Mouse (Mus musculus): ENCODE measurements around the gene BC028528.
"Not testable (repeated sequence)": the region's sequence is repeated elsewhere in the genome, so short reads cannot be mapped to it uniquely, and the experiment has no call there.

Gene BC028528

DNA sequence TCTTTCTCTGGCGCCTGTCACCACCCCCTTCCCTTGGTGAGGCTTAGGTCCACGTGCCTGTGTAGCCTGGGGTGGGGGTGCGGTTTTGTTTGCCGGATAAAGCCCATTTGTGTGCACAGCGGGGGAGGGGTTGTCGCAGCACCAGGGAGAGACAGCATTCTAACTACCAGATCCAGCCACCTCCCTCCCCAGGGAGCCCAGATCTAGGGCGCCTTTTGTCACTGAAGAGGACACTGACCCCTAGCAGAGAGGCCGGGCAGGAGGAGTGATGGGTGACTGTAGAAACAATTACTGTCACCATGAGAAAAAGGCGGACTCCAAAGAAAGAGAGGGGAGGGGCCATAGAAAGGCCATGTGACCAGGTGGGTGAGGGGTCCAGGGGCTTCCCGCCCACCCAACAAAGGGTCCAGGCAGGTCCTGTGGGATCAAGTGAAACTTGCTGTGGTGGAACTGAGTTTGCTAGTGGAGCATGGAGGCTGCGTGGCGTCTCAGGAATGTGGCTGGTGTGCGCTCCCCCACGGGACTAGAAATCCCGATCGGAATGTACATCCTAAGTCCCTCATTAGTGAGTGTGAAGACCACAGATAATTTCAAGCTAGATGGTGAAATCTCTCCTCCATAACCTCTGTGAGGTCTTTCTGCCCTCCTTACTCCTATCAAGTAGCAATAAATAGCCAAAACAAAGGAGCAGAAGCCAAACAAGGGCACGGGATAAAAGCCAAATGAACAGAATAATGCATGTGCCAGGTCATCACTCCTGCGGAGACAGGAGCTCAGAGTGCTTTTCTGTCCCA, 13.5 kb upstream of the BC028528 start:
- DNase-seq (ENCODE audit: low spot score in 2 of 2), result no peak

DNA sequence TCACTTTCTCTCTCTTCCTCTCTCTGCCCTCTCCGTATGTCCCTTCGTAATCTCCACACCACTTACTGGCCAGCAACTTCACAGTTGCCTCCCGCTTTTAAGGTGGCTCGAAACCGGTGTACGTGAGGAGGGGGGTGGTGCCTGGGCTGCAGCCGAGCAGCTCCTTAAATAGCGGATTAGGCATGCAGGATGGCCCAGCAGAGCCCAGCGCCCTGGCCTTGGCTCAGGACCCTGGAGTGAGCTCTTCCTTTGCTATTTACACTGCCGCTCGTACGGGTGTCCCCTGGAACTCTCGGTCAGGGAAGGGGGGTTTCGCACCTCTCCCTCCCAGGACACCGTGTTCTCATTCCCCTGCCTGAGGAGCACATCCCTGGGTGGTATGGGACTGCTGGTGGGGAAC, 12.8 kb upstream of the BC028528 start, which contains the start of gene Car14:
Gene Car14 (minus strand): TSS at position 124 of the 400 bp plus-strand sequence.
- no peak for DNase-seq (ENCODE audit: low spot score in 2 of 2)

DNA sequence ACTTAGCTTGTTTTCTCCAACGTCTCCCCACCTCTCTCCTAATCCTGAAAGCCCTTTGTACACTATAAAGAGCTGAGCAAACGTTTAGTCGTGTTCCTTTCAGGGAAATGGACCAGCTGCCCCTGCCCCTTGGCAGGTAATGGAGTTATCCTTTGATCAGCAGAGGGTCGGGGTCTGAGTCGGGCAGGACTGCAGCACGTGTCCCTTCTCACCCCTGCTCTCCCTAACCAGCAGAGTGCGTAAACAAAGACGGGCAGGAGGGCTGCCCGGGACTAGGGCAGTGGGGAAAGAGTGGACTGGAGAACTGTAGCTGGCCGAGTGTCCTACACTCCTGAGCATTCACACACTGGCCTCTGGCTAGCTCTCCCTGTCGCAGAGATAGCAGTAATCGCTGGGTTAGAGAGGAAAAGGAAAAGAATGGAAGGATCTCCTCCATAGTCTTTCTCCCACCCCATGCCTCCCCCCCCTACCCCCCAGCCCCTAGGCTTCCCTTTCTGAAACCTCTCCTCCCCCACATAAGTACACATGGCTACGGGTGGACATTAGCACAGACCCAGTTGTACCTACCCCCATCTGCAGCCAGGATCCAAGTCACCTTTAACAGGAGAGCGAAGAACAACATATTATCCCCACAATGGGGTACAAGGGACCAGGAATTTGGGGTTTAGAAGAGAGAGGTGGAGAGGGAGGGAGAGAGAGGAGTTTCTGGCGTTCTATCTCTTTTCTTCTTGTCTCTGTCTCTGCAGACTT, 12.1 kb upstream of the BC028528 start:
- DNase-seq (ENCODE audit: low spot score in 2 of 2), result no peak

DNA sequence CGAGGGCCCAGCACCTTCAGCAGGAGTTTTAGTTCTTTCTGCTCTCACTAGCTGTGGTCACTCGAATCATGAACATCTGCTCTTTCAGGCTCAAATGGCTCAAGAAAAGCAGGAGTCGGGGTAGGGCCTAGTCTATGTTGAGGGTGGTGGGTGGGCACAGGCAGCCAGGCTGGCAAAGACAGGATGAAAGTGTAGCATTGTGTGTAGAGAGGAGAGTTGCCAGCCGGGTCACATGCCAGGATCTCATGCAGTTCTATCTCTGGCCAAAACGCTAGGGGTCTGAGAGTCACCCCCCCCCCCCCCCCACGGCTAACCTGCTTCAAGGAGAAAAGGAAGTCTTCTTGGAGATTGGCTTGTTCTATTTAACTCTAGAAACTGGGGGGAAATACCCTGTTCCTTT, 10.8 kb upstream of the BC028528 start:
- no peak for DNase-seq (ENCODE audit: low spot score in 2 of 2)

DNA sequence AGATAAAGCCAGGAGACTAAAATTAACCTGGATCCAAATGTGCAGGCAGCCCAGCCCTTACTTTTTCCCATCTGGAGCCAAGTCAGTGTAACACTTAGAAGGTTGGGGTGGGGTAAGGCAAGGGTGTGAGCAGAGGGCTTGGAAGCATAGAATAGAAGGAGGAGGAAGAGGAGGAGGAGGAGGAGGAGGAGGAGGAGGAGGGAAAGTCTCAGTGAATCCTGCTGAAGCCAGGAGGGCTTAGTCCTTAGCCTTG, 10.5 kb upstream of the BC028528 start:
- no peak for DNase-seq (ENCODE audit: low spot score in 2 of 2)

DNA sequence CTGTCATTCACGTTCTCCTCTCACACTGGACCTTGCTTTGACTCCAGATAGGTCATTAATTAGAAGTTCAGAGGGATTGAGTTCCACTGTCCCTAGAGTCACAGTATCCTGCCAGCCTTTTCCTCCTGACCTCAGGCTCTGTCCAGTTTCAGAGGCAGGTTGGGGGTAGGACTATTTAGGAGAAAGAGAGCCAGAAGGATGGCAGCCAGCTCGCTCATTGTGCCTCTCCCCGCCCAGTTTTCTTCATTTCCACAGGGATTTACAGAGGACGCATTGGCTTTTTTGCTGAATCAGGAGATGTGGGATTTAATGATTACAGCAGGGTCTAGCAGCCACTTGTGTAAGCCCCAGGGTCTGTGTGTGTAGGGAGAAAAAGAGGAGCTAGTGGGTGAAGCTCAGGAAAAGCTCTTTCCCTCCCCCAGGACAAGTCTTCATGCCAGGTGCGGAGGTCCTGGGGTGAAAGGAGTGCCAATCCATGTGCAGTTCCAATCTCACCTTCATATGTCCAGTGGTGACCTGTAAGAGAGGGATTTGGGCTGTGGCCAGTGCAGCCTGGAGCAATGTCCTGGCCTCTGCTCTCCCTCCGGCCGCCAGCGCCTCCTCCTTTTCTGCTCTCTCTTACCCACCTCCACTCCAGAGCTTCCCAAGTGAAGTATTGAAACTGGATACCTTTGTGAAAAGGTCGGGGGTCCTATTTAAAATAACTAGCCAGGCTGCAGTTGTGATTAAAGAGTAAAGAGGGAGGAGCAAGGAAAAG, 10.0 kb upstream of the BC028528 start:
- no peak for DNase-seq (ENCODE audit: low spot score in 2 of 2)

DNA sequence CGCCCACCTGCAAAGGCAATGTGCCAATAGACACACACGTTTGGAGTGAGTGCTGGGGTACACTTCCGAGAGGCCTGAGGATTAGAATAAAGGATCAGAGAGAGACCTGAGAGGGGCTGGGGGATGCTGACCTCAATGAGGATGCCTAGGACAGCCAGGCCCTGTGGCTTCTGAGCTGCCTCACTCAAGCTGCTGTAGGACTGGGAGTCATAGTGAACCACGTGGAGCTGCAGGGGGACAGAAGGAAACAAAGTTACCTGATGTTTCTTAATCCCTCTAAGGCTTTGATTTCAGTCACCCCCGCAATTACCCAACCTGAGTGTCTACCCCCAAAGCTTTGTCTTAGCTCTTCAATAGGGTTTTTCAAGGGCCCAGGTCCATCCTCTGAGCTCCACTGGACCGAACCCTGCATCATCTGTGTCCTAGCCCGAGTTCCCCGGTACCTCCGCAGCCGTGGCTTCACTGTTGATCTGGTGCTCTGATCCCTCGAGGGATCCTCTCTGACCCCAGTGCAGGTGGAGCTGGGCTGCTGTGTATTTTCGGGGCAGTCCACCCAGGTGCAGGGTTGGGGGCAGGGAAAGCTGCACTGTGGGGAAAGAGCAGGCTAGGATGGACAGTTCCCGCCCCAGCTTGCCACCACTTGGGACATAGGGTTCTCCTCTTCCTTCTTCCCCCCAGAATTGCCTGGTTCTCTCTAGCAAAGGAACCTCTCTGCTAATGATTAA, 8.2 kb upstream of the BC028528 start:
- DNase-seq (ENCODE audit: low spot score in 2 of 2), result no peak

DNA sequence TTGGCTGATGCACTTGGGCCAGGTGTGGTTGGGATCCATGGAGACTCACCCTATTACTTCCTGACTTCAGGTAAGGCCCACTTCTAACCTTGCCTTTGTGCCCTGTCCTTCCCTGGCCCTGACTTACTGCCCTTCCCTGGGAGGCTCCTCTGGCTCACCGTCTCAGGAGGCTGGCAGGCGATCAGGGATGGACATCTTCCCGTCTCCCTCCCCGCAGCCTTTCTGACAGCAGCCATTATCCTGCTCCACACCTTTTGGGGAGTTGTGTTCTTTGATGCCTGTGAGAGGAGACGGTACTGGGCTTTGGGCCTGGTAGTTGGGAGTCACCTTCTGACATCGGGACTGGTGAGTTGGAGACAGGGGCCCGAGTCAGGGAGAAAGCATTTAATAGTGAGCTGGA, 3.7 kb upstream of the BC028528 start:
- DNase-seq (ENCODE audit: low spot score in 2 of 2), result not testable (repeated sequence)

DNA sequence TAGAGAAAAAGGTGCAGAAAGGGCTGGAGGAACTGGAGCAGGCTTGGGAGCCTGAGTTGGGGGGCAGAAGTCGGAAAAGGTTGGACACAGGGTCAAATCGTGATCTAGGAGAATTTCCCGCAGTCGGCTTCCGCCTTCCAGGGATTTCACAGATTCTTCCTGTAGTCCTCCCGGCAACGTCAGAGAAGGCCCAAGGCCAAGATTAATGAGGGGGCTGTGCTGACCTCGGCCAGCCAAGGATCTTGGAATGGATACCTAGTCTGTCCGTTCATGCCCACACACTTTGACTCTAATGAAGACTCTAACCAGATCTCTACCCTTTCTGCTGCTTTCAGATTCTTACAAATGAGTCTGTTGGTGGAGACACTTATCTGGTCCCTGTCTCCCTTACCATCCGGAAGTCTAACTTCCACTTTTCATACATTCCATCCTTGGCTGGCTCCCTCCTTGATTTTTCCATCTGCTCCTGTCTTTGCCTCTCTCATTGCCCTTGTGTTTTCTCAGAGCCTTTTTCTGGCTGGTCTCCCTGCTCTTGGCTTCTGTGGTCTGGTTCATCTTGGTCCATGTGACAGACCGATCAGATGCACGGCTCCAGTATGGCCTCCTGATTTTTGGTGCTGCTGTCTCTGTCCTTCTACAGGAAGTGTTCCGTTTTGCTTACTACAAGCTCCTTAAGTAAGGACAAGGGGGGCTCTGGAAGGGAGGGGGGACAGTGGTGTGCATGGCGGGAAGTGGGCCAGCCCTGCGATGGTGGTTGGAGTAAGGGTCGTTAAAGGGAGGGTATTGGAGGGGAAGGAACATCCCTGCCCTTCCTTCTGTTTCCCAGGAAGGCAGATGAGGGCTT, 2.7 kb upstream of the BC028528 start:
- peak; percentile 51 to 53 for DNase-seq (ENCODE audit: low spot score in 2 of 2)

DNA sequence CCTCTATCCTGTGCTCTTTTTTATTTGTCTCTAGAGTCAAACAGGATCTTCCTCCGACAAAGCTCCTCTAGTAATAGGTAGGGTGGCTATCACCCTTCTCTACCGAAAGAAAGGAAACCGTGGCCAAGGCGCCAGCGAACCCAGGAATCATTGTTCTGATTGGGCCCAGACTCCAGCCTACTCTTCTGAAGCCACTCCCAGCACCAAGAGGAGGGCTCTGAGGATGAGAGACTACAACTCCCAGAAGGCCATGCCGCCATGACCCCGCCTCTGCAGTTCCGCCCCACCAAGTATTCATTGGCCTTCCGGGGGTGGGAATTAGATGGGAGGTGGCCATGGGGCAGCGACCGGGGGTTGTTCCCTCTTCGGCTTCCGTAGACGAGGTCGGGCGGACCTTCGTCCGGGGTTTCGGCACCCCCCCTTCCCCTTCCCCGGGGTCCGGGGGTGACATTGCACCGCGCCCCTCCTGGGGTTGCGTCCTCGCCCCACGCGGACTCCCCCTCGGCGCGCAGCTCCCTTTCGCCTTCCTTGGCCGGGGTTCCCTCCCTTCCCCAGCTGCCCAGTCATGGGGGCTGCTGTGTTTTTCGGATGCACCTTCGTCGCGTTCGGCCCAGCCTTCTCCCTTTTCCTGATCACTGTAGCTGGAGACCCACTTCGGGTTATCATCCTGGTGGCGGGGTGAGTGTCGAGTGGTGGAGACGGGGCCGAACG, 2.0 kb upstream of the BC028528 start, which contains the start of gene Aph1a:
Gene Aph1a (plus strand): TSS at position 364 of the 711 bp plus-strand sequence.
- peak; percentile 96 to 97 for DNase-seq (ENCODE audit: low spot score in 2 of 2)

DNA sequence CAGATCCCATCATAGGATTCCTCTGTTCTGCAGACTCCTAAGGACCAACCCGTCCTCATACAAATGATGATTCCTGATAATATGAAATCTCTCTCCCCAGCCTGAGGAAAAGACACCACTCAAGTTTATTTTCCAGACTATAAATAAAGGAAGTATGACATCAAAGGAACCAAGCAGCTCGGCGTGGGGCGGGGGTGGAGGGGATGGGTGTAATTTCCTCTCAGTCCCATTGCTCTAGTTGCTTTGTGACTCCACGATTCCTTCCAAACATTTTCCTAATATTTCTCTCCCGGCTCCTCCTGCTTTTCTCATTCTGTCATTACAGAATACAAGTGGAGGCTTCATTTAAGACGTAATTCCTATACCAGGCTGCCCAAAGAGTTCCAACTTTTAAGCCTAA, 1.3 kb upstream of the BC028528 start:
- no peak for DNase-seq (ENCODE audit: low spot score in 2 of 2)

DNA sequence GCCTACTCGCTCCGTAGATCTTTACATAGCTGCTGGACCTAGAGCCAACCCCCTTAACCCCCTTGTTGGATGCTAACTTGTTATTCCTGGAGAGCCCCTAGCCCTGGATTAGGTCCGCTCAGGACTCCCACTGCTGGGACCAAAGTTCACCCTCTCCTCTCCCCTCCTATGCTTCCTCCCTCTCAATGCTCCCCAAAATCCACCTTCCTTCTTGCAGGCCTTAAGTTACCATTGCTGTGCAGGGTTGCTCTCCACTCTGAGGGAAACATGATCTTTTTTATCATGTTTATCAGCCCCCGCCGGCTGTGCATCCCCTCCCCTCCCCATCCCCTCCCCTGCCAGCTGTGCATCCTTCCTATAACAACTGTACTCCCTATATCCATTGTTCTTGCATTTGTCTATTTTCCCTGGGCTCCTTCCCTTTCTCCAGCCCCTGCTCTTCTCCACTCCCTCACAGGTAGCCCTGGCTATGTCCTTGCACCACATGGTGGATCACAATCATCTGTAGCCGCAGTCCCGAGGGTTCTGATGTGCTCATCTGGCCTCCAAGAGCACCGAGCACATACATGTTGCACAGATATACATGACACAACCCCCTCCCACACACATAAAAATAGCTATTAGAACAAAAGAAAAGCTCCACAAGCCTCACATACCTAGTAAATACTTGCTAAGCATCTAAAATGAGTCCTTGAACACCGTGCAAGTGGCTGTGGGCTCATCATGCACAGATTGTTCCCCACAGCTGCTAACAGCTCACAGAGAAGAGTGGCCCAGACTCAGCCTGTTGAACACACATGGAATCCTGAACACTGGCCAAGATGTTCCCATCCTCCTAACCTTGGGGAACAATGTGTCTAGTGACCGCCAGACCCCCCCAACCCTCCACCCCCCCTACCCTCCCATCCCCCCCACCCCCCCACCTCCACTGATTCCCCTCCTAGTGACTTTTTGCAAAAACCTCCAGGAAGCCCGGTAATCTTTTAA, 554 bp upstream of the BC028528 start:
- DNase-seq (ENCODE audit: low spot score in 2 of 2), result no peak

DNA sequence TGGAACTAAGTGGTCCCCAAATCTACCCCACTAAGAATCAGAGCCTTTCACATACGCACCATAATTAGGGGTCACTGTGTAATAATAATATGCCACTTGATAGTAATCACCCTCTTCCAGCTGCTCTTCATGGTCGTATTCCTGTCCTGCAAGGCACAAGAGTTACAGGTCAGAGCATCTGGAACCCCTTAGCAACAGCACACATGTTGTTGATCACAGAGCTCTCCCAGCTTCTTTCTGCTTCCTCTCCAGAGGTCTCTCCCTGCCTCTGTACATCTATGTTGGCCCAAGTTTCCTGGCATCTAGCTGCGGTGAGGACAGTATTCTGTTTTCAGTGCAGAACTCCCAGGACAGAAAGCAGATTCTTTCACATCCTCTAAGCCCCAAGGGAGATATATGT, 2.1 kb downstream of the BC028528 start:
- no peak for DNase-seq (ENCODE audit: low spot score in 2 of 2)

DNA sequence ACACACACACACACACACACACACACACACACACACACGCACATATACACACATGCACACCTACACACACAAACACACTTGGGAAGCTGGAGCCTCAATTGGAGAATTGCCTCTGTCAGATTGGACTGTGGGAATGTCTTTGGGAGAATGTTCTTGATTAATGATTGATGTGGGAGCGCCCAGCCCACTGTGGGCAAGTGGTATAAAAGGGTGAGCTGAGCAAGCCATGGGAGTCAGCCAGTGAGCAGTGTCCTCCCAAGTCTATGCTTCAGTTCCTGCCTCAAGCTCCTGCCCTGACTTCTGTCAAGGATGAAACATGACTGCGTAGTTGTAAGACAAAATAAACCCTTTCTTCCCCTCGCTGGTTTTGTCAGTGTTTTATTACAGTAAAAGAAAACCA, 4.2 kb downstream of the BC028528 start:
- no peak for DNase-seq (ENCODE audit: low spot score in 2 of 2)

DNA sequence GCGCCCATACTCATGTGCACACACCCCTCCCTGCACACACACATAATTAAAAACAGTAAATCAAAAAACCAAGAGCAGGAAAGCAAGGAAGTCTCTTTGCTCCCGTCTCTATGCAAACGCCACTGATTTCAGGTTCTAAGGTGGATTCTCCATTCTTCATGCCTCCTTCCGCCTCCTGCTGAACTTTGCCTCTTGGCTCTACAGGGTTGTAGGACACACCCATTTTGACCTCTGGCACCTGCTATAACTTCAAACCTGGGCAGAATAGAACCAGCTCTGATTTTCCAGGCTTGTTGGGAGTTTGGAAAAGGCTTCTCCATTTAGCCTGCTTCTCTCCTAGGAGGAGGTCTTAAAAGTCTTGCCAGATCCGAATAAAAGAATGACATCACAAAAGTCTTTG, 7.4 kb downstream of the BC028528 start:
- DNase-seq (ENCODE audit: low spot score in 2 of 2), result no peak

DNA sequence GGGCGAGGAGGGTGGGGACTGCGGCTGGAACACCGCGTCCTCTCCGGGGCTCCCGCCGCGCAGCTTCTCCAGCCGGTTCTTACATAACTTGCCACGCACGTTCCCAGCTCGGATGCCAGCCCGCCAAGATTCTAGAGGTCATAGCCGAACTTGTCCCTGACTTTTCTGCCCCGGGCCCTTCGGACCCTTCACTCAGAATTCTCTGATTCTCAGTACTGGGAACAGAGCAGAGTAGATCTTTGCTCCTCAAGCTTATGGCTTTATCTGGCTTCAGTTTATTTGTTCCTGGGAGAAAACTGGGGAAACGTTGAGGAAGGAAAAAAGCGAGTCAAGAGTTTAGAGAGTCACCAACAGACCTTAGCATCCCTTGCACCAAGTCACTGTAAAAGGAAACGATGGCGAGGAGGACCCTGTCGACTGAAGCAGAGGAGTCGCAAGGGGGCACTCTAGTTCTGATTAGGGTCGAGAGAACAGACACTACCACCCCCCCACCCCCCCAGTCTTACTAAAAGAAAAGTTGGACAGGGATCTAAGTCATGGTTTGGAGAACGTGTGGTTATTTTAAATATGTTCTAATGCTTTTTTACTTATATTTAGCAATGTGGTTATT, 8.9 kb downstream of the BC028528 start:
- peak; percentile 66 to 75 for DNase-seq (ENCODE audit: low spot score in 2 of 2)

DNA sequence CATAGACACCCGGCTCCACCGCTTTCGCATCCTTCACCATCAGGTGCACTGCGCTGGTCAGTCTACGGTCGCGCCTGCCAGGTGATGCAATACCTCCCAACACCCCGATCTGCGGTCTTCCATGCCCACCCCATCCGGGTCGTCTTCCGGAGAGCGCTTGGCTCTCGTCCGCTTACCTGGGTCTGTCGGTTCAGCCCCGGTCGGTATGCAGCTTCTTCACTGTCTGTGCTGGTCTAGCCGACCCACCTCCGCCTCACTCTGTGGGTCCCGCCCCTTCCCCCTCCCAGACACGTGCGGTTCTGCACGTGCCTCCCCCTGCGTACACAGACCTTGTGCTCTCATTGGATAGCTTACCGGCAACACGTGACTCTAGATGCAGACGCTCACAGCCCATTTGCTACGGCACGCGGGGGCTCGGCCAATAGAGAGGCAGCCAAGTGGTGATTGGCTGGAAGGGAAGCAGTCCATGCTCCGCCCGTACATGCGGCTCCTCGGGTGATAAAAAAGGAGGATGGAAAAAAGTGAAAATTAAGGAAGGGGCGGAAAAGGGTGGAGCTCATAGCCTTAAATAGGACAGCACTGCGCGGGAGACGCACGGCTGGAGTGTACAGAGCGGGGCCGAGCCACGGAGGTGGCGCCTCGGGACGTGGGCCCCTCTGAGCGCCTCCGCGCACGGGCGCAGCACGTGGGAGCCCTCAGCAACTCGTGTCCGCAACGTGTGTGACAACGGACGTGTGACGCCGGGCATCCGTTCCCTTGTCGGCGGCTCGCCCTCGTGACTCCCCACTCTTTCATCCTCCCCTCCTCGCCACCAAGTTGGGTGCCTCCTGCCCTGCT, 9.6 kb downstream of the BC028528 start, which contains the start of gene Ciart:
Gene Ciart (minus strand): TSS at position 273 of the 837 bp plus-strand sequence.
- DNase-seq (ENCODE audit: low spot score in 2 of 2), result peak; percentile 95 to 96

DNA sequence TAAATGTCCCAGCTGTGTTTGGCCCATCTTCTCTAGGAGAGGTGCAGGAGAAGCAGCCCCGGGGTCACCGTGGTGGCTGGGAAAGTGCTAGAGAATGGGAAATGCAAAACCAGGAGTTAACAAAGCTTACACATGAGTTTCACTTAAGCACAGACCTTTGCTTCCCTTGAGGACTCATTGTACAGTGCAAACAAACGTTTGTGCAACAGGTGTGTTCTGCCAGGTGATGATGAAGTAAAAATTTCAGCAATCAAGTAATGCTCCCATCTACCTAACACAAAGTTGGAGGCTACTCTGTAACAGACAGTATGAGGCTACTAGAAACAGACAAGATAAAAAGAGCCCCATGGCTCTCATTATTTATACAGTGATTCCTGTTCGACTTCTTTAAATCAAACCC, 12.7 kb downstream of the BC028528 start:
- no peak for DNase-seq (ENCODE audit: low spot score in 2 of 2)

Data from frontal cortex, postnatal 36 days (tissue).